Mouse (Mus musculus): Measurements from ENCODE around the gene Prkci. TPM values are rescaled to one million over a fixed set of nuclear protein-coding genes. Genes with fewer than 3 reads are reported as not detected.

Gene Prkci
- polyA plus RNA-seq, 1 experiment = 10.8 TPM

- no peaks in the 10 kb centered on the region for H3K79me2 ChIP-seq (ENCODE audit: control insufficient read depth, insufficient read depth)
- H3K4me3 ChIP-seq = no peak overlapping the region
- no peak for TF ChIP-seq MYOG (IDR thresholded peaks at IDR 0.05; ENCODE audit: control insufficient read depth in 1 of 3, insufficient read depth in 1 of 3, insufficient read length in 2 of 3, low read depth in 2 of 3)
- TF ChIP-seq MAX (IDR thresholded peaks at IDR 0.05; ENCODE audit: low read depth) = no peak
- TF ChIP-seq SRF (IDR thresholded peaks at IDR 0.05; ENCODE audit: control insufficient read depth, insufficient read length, low read depth) = no peak
- no peak for TF ChIP-seq REST (IDR thresholded peaks at IDR 0.05; ENCODE audit: insufficient read depth, insufficient read length)
- H3K27me3 ChIP-seq (ENCODE audit: control insufficient read depth, insufficient read depth, insufficient read length) = no peaks in the 10 kb centered on the region
- no peak overlapping the region for H3K4me2 ChIP-seq (ENCODE audit: low read depth)
- peaks cover 59% of the 10 kb centered on the region for H3K36me3 ChIP-seq (ENCODE audit: control insufficient read depth, insufficient read depth)
- no peak overlapping the region for H3ac ChIP-seq (ENCODE audit: control insufficient read depth, insufficient read length)
These were observed 47.4 kb downstream of the Prkci start for GRCm38 (mm10) chr3:31042992-31043391.

GRCm38 (mm10) chr3:31047263-31047662, 51.7 kb downstream of the Prkci start:
- TF ChIP-seq POLR2A (IDR thresholded peaks at IDR 0.05; ENCODE audit: insufficient read length, low read depth) = no peak
- TF ChIP-seq TCF3 (IDR thresholded peaks at IDR 0.05; ENCODE audit: insufficient read length, low read depth) = no peak
- no peak for TF ChIP-seq TCF12 (IDR thresholded peaks at IDR 0.05; ENCODE audit: insufficient read depth, poor library complexity, severe bottlenecking)
- no peak for TF ChIP-seq CEBPB (IDR thresholded peaks at IDR 0.05; ENCODE audit: insufficient read depth, poor library complexity, severe bottlenecking)
- TF ChIP-seq POLR2AphosphoS2 (IDR thresholded peaks at IDR 0.05; ENCODE audit: insufficient read length, low read depth) = no peak
- TF ChIP-seq E2F4 (IDR thresholded peaks at IDR 0.05; ENCODE audit: insufficient read depth) = no peak
- peaks cover 50% of the 10 kb centered on the region for H3K36me3 ChIP-seq (ENCODE audit: control insufficient read depth, insufficient read depth)
- H3ac ChIP-seq (ENCODE audit: control insufficient read depth, insufficient read length) = no peak overlapping the region
- H3K4me2 ChIP-seq (ENCODE audit: low read depth) = no peak overlapping the region
- no peak overlapping the region for H3K4me3 ChIP-seq
- H3K79me2 ChIP-seq (ENCODE audit: control insufficient read depth, insufficient read depth) = no peaks in the 10 kb centered on the region
- no peaks in the 10 kb centered on the region for H3K27me3 ChIP-seq (ENCODE audit: control insufficient read depth, insufficient read depth, insufficient read length)

GRCm38 (mm10) chr3:31049087-31049486, 53.5 kb downstream of the Prkci start:
- no peak for TF ChIP-seq MYOG (IDR thresholded peaks at IDR 0.05; ENCODE audit: control insufficient read depth in 1 of 3, insufficient read depth in 1 of 3, insufficient read length in 2 of 3, low read depth in 2 of 3)
- TF ChIP-seq CEBPB (IDR thresholded peaks at IDR 0.05; ENCODE audit: insufficient read depth, poor library complexity, severe bottlenecking) = no peak
- Histone ChIP-seq H3K27me3 (ENCODE audit: control insufficient read depth, insufficient read depth, insufficient read length) (no peaks in the 10 kb centered on the region), H3K36me3 (ENCODE audit: control insufficient read depth, insufficient read depth) (peaks cover 41% of the 10 kb centered on the region)

GRCm38 (mm10) chr3:31050375-31050774, 54.8 kb downstream of the Prkci start:
- TF ChIP-seq MYOD1 (IDR thresholded peaks at IDR 0.05; ENCODE audit: control insufficient read depth in 1 of 3, insufficient read length in 2 of 3, low read depth in 2 of 3) (no peak), MYOG (IDR thresholded peaks at IDR 0.05; ENCODE audit: control insufficient read depth in 1 of 3, insufficient read depth in 1 of 3, insufficient read length in 2 of 3, low read depth in 2 of 3) (no peak), USF1 (IDR thresholded peaks at IDR 0.05; ENCODE audit: low read depth) (no peak), MAX (IDR thresholded peaks at IDR 0.05; ENCODE audit: low read depth) (no peak), POLR2AphosphoS2 (IDR thresholded peaks at IDR 0.05; ENCODE audit: insufficient read length, low read depth) (no peak), TCF3 (IDR thresholded peaks at IDR 0.05; ENCODE audit: insufficient read length, low read depth) (no peak), CEBPB (IDR thresholded peaks at IDR 0.05; ENCODE audit: insufficient read depth, poor library complexity, severe bottlenecking) (no peak), TCF12 (IDR thresholded peaks at IDR 0.05; ENCODE audit: insufficient read depth, poor library complexity, severe bottlenecking) (no peak), POLR2A (IDR thresholded peaks at IDR 0.05; ENCODE audit: insufficient read length, low read depth) (no peak), E2F4 (IDR thresholded peaks at IDR 0.05; ENCODE audit: insufficient read depth) (no peak), SRF (IDR thresholded peaks at IDR 0.05; ENCODE audit: control insufficient read depth, insufficient read length, low read depth) (no peak), REST (IDR thresholded peaks at IDR 0.05; ENCODE audit: insufficient read depth, insufficient read length) (no peak)
- Histone ChIP-seq H3ac (ENCODE audit: control insufficient read depth, insufficient read length) (no peak overlapping the region), H3K36me3 (ENCODE audit: control insufficient read depth, insufficient read depth) (peaks cover 39% of the 10 kb centered on the region), H3K79me2 (ENCODE audit: control insufficient read depth, insufficient read depth) (no peaks in the 10 kb centered on the region), H3K27me3 (ENCODE audit: control insufficient read depth, insufficient read depth, insufficient read length) (no peaks in the 10 kb centered on the region), H3K4me2 (ENCODE audit: low read depth) (no peak overlapping the region), H3K4me3 (no peak overlapping the region)

More at GRCm38 (mm10) chr3:31049087-31049486, 53.5 kb downstream of the Prkci start:
- H3K4me2 ChIP-seq (ENCODE audit: low read depth) = no peak overlapping the region
- H3K79me2 ChIP-seq (ENCODE audit: control insufficient read depth, insufficient read depth) = no peaks in the 10 kb centered on the region
- H3ac ChIP-seq (ENCODE audit: control insufficient read depth, insufficient read length) = no peak overlapping the region
- no peak overlapping the region for H3K4me3 ChIP-seq

GRCm38 (mm10) chr3:31051730-31052129, 56.2 kb downstream of the Prkci start:
- TF ChIP-seq USF1 (IDR thresholded peaks at IDR 0.05; ENCODE audit: low read depth) (no peak), MAX (IDR thresholded peaks at IDR 0.05; ENCODE audit: low read depth) (no peak), E2F4 (IDR thresholded peaks at IDR 0.05; ENCODE audit: insufficient read depth) (no peak), REST (IDR thresholded peaks at IDR 0.05; ENCODE audit: insufficient read depth, insufficient read length) (no peak), POLR2A (IDR thresholded peaks at IDR 0.05; ENCODE audit: insufficient read length, low read depth) (no peak), POLR2AphosphoS2 (IDR thresholded peaks at IDR 0.05; ENCODE audit: insufficient read length, low read depth) (no peak), CEBPB (IDR thresholded peaks at IDR 0.05; ENCODE audit: insufficient read depth, poor library complexity, severe bottlenecking) (no peak), TCF12 (IDR thresholded peaks at IDR 0.05; ENCODE audit: insufficient read depth, poor library complexity, severe bottlenecking) (no peak), TCF3 (IDR thresholded peaks at IDR 0.05; ENCODE audit: insufficient read length, low read depth) (no peak), MYOD1 (IDR thresholded peaks at IDR 0.05; ENCODE audit: control insufficient read depth in 1 of 3, insufficient read length in 2 of 3, low read depth in 2 of 3) (no peak), SRF (IDR thresholded peaks at IDR 0.05; ENCODE audit: control insufficient read depth, insufficient read length, low read depth) (no peak), MYOG (IDR thresholded peaks at IDR 0.05; ENCODE audit: control insufficient read depth in 1 of 3, insufficient read depth in 1 of 3, insufficient read length in 2 of 3, low read depth in 2 of 3) (no peak)
- Histone ChIP-seq H3K79me2 (ENCODE audit: control insufficient read depth, insufficient read depth) (no peaks in the 10 kb centered on the region), H3K4me3 (no peak overlapping the region), H3K4me2 (ENCODE audit: low read depth) (no peak overlapping the region), H3ac (ENCODE audit: control insufficient read depth, insufficient read length) (no peak overlapping the region), H3K36me3 (ENCODE audit: control insufficient read depth, insufficient read depth) (peaks cover 38% of the 10 kb centered on the region), H3K27me3 (ENCODE audit: control insufficient read depth, insufficient read depth, insufficient read length) (no peaks in the 10 kb centered on the region)
